Mouse (Mus musculus) v-Abl transformed pro-B cells (cell line): ENCODE results near the gene Nup62cl.

Source experiments
- in situ Hi-C, 2 experiments: fragments of 400-800 bp; cut with MboI; formaldehyde crosslinking; loops; one replicate each; pipeline ENCODE4 v1.15.1; 2025; ENCODE audit not compliant: unreplicated experiment in 2 of 2

Gene Nup62cl

DNA sequence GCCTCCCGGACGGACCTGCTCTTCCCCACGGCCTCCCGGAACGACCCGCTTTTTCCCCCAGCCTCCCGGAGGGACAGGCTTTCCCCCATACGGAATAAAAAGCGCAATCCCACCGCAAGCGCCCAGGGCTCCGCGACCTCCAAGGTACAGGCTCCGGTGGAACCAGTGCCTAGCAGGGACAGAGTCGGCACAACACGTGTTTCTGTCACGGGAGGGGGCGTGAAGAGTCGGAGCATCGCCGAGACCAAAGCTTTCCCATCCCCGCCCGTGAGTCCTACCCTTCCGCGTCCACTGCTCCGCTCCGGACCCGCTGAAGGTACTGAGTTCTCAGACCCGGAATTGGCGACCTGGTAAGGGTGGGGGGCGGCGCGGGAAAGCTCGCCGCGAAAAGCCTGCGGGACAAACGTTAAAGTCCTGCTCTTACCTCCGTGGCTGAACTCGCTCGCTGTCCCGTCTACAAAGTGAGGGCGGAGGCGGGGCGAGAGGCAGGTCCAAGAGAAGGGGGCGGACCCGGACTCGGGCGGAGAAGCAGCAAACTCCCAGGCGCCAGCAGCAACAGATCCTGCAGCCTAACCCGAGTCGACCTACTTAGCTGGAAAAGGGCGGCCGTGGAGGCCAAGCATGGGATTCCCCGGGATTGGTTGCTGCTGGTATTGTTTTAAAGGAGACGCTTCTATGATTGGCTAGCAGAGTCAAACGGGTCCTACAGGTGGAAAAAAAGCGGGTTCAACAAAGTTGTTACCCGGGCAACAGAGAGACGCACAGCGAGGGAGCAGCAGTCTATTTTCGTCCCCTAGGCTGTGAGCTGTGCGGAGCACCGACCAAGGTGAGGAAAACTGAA lies at the start of gene Nup62cl, which contains the start of gene Pih1h3b:
TSS of gene Nup62cl (minus strand) at position 578 of the 841 bp plus-strand sequence.
TSS of gene Pih1h3b (plus strand) at position 745 of the 841 bp plus-strand sequence.
- in situ Hi-C loops = no loop called here

DNA sequence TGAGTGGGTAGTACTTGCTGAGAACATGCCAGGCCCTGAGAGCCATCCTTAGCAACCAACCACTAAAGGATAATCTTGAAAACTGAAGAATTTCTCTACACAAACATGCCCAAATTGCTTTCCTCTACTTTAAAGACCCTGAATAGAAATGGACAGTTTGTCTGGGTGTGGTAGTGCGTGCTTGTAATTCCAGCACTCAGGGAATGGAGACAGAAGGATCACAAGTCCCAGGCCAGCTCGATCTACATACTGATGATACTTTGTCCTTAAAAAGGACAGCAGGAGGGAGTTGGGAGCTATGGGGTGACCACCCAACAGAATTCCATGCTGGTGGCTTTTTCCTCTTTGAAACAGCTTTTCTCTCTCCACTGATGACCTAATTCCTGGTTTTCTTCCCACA lies 31.6 kb upstream of the Nup62cl start:
- in situ Hi-C loops = no loop called here

DNA sequence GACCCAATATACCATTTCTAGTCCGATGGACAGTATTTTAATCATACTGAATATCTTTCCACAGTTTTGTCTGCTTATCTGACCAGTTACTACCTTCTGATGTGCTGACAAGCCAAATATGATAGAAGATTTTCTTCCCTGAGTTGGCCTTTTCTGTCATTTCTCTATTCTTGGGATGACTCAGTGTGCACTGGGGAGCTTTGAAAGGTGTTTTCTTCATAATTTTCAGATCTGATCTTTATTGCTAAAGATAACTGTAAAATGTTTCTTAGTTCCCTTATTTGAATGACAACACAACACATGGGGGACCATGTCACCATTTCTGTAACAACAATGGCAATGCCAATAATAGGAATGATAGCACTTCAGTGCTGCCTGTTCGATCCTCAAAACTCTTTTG lies 20.0 kb upstream of the Nup62cl start:
- in situ Hi-C loops = no loop called here

DNA sequence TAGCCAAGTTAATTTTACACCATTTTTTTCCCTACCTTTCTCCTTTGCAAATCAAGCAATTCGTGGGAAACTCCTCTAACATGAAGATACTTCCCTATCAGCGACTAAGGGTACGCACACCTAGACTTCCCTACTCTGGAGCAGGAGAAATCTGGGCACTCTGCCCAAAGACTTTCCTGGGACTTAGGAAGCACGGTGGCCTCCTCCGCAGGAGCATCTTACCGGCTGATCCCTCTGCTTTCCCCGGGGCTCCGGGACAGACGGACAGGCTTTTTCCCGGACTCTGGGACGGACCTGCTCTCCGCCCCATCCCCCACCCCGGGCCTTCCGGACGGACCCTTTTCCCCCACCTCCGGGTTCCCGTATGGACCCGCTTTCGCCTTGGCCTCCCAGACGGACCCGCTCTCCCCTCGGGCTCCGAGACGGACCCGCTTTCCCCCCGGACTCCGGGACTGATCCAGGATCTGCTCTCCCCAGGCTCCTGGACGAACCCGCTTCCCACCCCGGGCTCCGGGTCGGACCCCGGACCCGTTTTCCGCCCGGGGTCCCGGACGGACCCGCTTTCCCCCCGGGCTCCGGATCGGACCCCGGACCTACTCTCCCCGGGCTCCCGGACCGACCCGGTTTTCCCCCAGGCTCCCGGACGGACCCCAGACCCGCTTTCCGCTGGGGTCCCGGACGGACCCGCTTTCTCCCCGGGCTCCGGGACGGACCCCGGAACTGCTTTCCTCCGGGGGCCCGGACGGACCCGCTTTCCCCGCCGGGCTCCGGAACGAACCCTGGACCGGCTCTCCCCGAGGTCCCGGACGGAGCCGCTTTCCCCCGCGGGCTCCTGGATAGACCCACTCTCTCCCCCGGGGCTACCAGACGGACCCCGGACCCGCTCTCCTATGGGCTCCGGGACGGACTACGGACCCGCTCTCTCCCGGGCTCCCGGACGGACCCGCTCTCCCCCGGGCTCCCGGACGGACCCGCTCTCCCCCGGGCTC lies 1.3 kb downstream of the Nup62cl start:
- in situ Hi-C loops = no loop called here

DNA sequence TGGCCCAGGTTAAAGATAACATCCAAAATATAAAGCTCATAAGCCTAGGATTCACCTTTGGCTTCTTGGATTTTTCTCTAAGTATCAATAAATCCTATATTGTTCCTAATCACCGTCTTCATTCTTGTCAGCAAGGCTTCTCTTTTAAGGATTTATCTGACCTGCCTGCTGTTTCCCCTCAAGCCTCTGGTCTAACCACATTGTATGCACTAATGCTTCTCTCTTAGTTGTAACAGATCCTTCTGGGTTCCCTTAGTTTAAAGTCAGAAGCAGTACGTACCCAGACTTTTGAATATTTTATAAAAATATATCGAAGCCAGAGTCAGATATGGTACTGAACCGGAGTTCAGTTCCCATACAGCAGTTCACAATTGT lies 63.8 kb downstream of the Nup62cl start:
- in situ Hi-C loops = loop anchor here in 1 of 2 experiments (25.0 kb wide), 1 partner anchor 464 kb away; the partner anchor contains the start of gene Prps1

DNA sequence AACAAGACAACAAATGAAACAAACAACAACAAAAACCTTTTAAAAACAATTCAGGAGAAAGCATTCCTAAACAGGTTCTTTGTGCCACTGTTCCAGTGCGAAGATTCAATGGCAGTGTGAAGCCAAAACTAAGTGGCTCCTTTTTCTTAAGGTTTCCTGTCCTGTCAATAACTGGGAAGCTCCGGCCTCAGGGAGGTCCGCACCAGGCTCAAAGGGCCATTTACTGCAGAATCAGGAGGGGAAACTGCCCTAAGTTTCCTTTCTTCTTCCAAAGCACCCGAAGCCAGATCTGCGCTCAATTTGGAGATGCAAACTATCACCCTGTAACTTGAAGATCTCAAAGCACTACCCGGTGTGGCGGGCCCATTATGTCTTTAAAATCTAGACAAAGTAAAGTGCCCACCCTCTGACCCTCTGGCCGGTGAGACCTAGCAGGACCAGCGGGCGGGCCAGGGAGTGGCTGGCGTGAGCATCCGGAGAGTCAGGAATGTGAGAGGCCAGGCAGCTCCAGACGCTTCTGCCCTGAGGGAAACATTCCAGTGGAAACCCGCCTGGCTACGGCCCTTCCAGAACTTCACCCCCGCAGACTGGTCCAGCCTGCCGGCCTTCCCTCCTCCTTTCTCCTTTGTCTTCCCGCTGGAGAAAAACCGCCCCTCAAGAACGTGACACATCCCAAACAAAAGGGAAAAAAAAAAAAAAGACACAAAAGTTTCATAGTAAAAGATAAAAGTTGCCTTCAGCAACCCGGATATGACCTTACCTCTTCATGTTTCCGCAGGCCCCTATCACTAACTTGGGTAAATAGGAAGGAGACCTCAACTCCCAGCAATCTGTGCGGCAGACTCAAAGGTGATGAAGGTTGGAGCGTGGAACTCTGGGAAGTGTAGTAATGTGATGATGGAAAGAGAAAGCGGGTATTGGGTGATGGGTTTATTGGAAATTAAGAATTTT lies 64.5 kb downstream of the Nup62cl start, which contains the start of gene Rbm41:
TSS of gene Rbm41 (minus strand) at position 856 of the 951 bp plus-strand sequence.
- in situ Hi-C loops = loop anchor here in 1 of 2 experiments (25.0 kb wide), 1 partner anchor 464 kb away; the partner anchor contains the start of gene Prps1

DNA sequence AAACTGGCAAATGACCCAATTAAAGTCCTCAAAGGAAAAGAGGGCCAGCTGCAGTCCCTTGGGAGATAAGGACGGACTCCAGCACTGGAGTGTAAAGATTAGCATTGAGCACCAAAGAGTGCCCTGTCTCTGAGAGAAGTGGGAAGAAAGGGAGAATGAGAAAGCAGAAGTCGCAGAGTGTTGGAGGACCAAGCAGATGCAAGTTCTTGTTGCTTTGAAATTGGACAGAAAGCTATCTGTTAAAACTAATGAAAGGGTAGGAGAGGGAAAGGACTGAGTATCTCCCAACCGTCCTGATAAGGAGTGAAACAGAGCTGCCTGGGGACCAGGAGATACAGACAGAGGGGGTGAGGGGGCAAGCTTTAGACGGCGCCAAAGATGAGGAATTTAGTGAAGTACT lies 80.4 kb downstream of the Nup62cl start:
- in situ Hi-C loops = loop anchor here in 1 of 2 experiments (25.0 kb wide), 1 partner anchor 480 kb away; the partner anchor contains the start of gene Prps1
